Mouse (Mus musculus) ES-E14 (cell line): Measurements from ENCODE around the gene Ldlrap1.

Experiments
- HCFC1 ChIP-seq: IDR thresholded peaks from 2 replicates; pipeline ENCODE4 v1.6.1; 2012; ENCODE audit warnings: low read length, inconsistent platforms, borderline replicate concordance; ENCODE audit not compliant: insufficient read depth
- MAFK ChIP-seq: IDR thresholded peaks from 2 replicates; pipeline ENCODE4 v1.6.1; 2014; ENCODE audit warnings: mild to moderate bottlenecking, low read depth, low read length, inconsistent platforms; ENCODE audit not compliant: insufficient read depth
- ZC3H11A ChIP-seq: IDR thresholded peaks from 2 replicates; pipeline ENCODE4 v1.6.1; 2012; ENCODE audit warnings: low read depth, mild to moderate bottlenecking, inconsistent platforms, low read length, borderline replicate concordance
- ZNF384 ChIP-seq: IDR thresholded peaks from 2 replicates; pipeline ENCODE4 v1.6.1; 2012; ENCODE audit warnings: low read depth, low read length, inconsistent platforms

DNA sequence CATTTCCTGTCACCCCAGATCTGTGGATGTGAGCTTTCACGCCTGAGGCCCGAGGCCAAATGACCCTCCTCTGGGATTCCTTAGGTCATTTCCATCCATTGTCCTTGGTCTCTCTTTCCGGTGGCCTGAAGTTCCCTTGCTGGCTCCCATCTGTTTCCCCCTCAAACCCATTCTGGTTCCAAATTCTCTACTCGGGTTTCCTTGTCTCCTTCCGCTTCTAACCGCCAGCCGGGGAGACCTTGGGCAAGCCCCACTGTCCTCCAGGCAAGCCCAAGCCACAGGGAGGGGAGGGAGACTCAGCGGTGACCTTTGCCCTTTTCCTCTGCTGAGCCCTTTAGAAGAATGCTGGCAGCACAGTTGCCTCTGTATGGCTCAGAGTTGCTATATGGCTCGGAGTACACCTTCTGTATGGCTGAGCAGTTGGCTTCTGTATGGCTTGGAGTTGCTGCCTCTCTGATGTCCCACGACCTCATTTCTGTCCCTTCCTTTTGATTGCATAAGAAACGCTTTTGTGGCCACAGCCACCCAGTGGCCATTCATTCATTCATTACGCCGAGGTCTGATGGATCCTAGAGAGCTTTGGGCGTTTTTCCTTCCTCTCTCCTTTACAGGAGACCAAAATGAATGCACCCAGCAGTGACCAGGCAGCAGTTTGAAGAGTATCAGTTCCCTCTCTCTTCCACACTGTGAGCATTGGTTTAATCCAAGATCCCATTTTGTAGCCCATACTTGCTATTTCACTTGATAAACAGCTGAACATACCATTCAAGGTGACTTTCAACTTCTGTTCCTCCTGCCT lies 11.5 kb upstream of the Ldlrap1 start:
- TF ChIP-seq MAFK (no peak), ZC3H11A (no peak), ZNF384 (no peak), HCFC1 (no peak)
